Mouse (Mus musculus) brain, adult 2 months (tissue): ENCODE results near the gene Tnfrsf17.
A peak's percentile ranks its signal among the peaks of the same experiment; 100 is the strongest.
"Not testable (repeated sequence)": the region's sequence is repeated elsewhere in the genome, so short reads cannot be mapped to it uniquely, and the experiment has no call there.

Source experiments
- DNase-seq: peaks from one replicate; pipeline ENCODE4 v3.0.0; 2011; ENCODE audit warnings: low read depth, low spot score

The Tnfrsf17 gene

GRCm38 (mm10) chr16:11313512-11313911 lies at the start of gene Tnfrsf17:
Tnfrsf17 (plus strand) TSS chr16:11313812.
- DNase-seq = no peak

- no peak for DNase-seq
Measured at GRCm38 (mm10) chr16:11266556-11266955, 47.1 kb upstream of the Tnfrsf17 start.

GRCm38 (mm10) chr16:11269808-11270207 lies 43.8 kb upstream of the Tnfrsf17 start:
- DNase-seq = no peak

GRCm38 (mm10) chr16:11270642-11271041 lies 43.0 kb upstream of the Tnfrsf17 start:
- peak; percentile 57 for DNase-seq

DNA sequence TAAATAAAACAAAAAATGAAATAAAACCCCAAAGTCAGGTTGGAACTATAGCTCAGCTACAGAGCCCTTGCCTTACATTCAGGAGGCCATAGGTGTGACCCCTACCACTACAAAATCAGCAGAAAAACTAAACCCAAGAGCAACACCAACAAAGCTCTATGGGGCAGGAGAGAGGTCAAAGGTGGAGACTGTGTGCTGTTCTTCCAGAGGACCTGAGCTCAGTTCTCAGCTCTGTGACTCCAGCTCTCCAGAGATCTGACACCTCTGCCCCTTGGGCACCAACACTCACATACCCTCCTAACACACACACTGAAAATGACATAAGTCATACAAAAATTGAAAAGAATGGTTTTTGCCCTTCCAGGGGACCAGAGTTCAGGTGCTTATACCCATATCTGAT lies 42.5 kb upstream of the Tnfrsf17 start:
- DNase-seq = no peak

DNA sequence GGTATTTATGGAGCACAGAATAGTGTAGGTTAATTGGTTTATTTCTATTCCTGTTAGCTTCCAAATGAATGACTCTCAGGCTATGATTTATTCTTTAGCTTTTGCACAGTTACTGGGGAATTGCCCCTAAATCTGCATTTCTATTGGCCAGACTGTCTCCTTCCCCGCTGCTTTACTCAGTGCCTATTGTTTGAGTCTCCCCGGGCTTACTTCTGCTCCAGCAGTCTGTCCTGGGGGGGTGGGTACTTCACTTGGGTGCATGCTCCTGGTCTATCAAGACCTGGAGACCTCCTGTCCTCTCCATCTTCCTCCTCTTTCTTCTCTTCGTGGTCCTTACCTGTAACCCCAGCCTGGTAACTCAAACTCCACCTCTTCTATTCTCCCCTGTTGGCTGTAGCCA lies 36.7 kb upstream of the Tnfrsf17 start:
- no peak for DNase-seq

DNA sequence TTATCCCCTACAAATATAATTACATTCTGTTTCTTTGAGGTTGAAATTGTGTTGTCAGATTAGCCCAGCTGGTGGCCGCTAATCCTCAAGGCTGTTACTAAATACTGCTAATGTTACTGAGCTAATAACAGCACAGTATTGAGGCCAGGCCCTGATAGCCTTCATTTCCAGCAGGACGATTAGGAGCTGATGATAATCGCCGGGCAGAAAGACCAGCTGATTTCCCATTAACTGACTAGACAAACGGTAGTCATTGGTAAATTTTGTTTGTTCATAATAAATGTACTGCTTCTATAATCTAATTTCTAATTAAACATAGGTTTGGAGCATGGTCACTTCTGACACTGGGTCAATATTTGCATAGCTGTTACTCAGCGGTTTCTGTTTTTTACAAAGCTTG lies 34.8 kb upstream of the Tnfrsf17 start:
- DNase-seq = no peak

GRCm38 (mm10) chr16:11282655-11283232 lies 30.9 kb upstream of the Tnfrsf17 start:
- peak; percentile 81 for DNase-seq

- DNase-seq = no peak
Measured at GRCm38 (mm10) chr16:11284881-11285280, 28.7 kb upstream of the Tnfrsf17 start.

DNA sequence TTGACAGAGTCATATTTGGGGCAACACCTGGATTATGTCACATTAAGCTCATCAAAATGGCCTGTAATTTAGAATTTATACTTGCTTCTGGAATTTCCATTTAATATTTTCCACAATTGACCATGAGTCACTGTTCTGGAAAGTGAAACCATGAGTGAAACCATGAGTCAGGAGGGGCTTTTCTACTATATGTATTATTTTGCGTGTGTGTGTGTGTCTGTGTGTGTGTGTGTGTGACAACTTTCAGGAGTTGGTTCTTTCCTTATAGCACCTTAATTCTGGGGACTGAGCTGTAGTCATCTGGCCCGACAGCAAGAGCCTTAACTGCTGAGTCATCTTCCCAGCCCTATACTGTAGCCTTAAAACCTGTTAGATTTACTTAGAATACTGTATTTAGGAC lies 27.7 kb upstream of the Tnfrsf17 start:
- DNase-seq = no peak

- not testable (repeated sequence) for DNase-seq
Measured at GRCm38 (mm10) chr16:11288873-11289272, 24.7 kb upstream of the Tnfrsf17 start.

GRCm38 (mm10) chr16:11295583-11295982 lies 18.0 kb upstream of the Tnfrsf17 start:
- DNase-seq = not testable (repeated sequence)

- DNase-seq = peak; percentile 69
Measured at GRCm38 (mm10) chr16:11297700-11298099, 15.9 kb upstream of the Tnfrsf17 start.

DNA sequence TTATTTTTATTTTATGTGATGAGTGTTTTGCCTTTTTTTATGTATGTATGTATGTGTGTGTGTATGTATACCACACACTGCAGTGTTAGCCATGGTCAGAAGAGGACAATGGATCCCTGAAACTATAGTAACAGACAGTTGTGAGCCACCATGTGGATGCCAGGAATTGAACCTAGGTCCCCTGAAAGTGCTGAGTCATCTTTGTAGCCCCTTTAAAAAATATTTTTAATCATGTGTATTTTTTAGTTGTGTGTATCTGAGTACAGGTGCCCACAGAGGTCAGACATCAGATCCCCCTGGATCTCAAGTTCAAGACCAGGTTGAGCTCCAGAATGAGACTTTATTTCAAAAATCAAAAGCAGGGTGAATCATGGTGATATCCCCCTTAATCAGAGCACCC lies 9.9 kb upstream of the Tnfrsf17 start:
- DNase-seq = no peak

GRCm38 (mm10) chr16:11305531-11305930 lies 8.1 kb upstream of the Tnfrsf17 start:
- no peak for DNase-seq

DNA sequence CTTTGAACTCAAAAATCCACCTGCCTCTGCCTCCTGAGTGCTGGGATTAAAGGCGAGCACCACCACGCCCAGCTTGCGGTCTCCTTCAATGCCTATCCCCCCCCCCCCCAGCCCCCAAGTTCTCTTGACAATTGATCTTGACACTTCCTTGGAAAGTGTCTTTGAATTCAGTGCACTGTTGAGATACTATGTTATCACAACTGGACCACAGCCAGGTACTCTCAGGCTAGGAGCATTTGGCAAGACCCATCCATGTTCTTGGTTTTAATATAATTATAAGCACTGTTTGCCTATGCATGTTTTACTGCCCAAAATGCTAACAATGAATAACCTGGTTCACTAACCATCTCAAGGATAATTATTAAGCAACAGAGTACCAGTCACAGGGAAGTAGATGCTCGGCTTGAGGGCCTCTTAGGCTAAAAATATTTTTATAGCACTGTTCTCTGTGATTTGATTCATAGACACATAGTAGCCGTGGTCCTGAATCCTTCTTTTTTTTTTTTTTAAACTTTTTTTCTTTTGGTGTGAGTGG lies 2.2 kb downstream of the Tnfrsf17 start:
- no peak for DNase-seq

DNA sequence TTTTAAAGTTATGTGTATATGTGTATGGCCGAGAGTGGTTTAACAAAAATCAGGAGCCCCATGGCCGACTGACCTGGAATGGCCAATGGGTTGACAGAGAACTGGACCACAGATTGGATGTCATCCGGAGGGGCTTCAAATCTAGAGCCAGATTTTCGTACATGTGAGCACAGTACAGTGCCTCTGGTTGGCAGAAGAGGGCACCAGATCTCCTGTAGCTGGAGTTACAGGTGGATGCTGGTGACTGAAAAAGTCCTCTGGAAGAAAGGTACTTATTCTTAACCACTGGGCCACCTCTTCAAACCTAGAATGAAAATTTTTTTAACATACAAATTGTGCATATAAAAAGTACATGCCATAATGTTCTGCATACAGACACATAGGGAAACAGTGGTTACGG lies 3.1 kb downstream of the Tnfrsf17 start:
- DNase-seq = peak; percentile 20

DNA sequence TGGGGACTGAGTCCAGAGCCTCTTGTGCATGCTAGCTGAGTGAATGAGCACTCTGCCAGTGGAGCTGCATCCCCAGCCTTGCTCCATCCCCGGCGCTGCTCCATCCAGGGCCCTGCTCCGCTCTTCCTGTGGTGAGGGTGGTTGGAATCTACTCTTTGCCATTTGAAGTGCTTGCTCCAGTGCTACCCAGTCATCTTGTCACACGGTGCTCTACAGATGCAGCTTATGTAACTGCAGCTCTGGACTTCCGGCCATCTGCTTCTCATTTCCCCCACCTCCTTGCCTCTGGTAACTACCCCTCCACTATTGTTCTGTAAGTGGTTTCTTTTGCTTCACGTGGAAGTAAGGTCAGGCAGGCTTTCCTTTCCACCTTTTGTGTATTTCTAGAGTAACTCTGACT lies 3.7 kb downstream of the Tnfrsf17 start:
- DNase-seq = peak; percentile 45

DNA sequence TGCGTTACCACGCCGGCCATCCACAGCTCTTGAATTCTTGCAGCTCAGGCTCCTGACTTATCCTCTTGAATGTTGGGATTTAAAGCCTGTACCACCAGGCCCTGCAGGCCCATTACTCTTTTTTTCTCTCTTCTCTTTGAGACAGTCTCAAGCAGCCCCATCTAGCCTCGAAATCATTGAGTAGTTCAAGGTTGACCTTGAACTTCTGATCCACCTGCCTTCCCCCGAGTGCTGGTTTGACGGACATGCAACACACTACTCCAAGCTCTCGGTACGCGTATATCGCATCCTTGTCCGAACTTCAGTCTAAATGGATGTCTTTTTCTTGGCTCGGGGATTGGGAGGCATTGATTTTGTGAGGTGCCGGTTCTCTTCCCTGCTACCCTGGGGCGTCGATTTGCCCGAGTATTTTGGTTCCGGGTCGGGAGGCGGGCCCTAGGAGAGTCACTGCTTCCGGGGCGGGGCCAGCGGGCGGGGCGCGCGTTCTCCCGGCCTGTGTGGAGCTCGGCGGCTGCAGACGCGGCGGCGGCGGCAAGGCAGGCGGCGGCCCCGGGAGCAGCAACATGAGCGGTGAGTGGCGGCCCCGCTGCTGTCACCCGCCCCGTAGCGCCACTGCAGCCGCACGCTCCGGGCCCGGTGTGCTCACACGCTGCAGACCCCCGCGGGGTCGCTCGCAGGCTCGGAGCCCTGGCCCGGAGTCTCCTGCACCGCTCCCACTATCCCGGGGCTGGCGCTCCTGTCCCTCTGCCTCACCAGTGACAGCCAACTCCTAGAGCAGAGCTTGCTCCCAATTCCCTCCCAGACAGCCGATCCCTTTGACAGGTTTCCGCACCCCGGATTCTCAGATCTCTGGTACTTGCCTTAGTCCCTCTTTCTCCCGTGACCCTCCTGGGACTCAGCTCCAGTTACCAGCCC lies 9.1 kb downstream of the Tnfrsf17 start, which contains the start of gene Snx29:
Snx29 (plus strand) TSS at position 500 of the 915 bp plus-strand sequence.
- peak; percentile 94 for DNase-seq

DNA sequence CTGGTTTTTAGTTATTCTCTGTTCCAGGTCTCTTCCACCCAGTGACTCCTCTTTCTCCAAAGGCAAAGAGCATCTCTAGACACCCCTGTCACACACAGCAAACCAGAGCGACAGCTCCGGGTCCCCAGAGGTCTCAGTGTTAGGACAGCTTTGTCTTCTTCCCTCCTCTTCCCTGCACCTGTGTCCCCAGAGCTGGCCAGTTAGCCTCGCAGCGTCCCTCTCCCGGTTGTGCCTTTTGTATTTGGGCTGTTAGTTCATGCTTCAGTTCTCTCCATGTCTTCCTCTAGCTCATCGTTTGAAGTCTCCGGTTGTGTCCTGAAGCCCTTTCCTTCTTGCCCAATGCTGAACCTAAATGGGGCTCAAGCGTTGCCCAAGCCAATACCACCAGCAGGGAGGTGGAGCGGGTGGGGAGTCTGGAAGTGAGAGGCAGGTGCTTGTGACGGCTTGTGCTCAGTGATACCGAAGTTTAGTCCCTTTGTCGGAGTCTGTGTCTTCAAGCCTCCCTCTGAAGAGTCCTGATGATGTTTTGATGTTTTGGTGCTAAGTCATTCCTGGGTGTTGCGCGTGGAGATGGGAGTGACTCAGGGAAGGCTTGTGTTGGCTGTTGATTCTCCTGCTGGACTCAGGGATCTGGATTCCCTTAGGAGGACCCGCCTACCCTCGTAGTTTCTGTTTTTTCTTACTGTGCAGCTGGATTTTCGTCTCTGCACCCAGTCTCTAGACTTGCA lies 9.9 kb downstream of the Tnfrsf17 start:
- DNase-seq = peak; percentile 61

DNA sequence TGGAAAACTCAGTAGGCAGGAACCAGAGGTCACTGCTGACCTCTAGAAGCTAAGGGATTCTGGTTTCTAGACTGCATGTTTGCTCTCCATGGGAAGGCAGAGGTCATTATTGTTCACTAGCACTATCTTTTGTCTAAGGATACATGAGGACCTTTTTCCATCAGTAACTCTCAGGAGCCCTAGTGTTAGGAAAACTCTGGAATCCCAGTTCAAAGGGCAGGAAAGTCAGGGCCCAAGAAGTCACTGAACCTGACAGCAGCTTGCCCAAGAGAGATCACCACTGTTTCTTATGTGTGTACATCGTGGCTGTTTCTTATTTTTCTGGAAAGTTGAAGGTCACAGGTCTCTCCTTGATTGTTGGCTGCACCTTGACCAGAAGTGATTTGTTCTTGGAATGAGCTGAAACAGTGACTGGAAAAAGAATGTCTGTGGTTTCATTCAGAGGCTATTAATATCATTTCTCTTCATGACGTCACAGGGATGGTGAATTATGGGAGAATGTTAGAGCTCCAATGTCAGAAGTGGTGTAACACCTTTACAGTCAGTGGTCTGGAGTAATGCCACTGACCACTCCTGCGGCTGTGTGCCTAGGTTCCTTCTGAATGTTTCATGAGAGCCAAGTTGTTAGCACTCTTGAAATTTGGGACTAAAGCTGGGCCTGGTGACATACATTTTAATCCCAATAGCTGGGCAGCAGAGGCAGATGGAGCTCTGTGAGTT lies 16.6 kb downstream of the Tnfrsf17 start:
- no peak for DNase-seq
